Mouse (Mus musculus): ENCODE data around the gene Prss43.

Gene Prss43

GRCm38 (mm10) chr9:110840905-110841304 lies 14.4 kb downstream of the Prss43 start:
- DNase-seq (ENCODE audit: low spot score in 2 of 2) = no peak

GRCm38 (mm10) chr9:110841438-110841837 lies 14.9 kb downstream of the Prss43 start:
- no peak for DNase-seq (ENCODE audit: low spot score in 2 of 2)

GRCm38 (mm10) chr9:110844206-110844605 lies 17.7 kb downstream of the Prss43 start, which contains the start of gene Prss46:
Gene Prss46 (plus strand): TSS chr9:110844506.
- DNase-seq (ENCODE audit: low spot score in 2 of 2) = no peak

- DNase-seq (ENCODE audit: low spot score in 2 of 2) = no peak
These were observed 22.7 kb downstream of the Prss43 start for GRCm38 (mm10) chr9:110849162-110849561.

GRCm38 (mm10) chr9:110855903-110856302 lies 29.4 kb downstream of the Prss43 start:
- DNase-seq (ENCODE audit: low spot score in 2 of 2) = no peak

- no peak for DNase-seq (ENCODE audit: low spot score in 2 of 2)
These were observed 30.4 kb downstream of the Prss43 start for GRCm38 (mm10) chr9:110856920-110857319.

- DNase-seq (ENCODE audit: low spot score in 2 of 2) = no peak
These were observed 31.4 kb downstream of the Prss43 start, which contains the start of gene Prss50 for GRCm38 (mm10) chr9:110857781-110858472. Gene Prss50 (plus strand): TSS chr9:110857967.

- no peak for DNase-seq (ENCODE audit: low spot score in 2 of 2)
These were observed 32.0 kb downstream of the Prss43 start for GRCm38 (mm10) chr9:110858523-110858922.

- no peak for DNase-seq (ENCODE audit: low spot score in 2 of 2)
These were observed 32.6 kb downstream of the Prss43 start for GRCm38 (mm10) chr9:110858967-110859596.

- DNase-seq (ENCODE audit: low spot score in 2 of 2) = peak in 1 of 2 experiments; percentile 29
These were observed 44.5 kb downstream of the Prss43 start for GRCm38 (mm10) chr9:110871030-110871429.

- no peak for DNase-seq (ENCODE audit: low spot score in 2 of 2)
These were observed 47.5 kb downstream of the Prss43 start for GRCm38 (mm10) chr9:110873681-110874659.

- no peak for DNase-seq (ENCODE audit: low spot score in 2 of 2)
These were observed 48.2 kb downstream of the Prss43 start for GRCm38 (mm10) chr9:110874660-110875191.

GRCm38 (mm10) chr9:110875288-110875695 lies 48.8 kb downstream of the Prss43 start:
- no peak for DNase-seq (ENCODE audit: low spot score in 2 of 2)

- DNase-seq (ENCODE audit: low spot score in 2 of 2) = no peak
These were observed 50.9 kb downstream of the Prss43 start for GRCm38 (mm10) chr9:110877353-110877752.

GRCm38 (mm10) chr9:110877888-110878287 lies 51.4 kb downstream of the Prss43 start:
- DNase-seq (ENCODE audit: low spot score in 2 of 2) = no peak

GRCm38 (mm10) chr9:110879191-110879920 lies 52.9 kb downstream of the Prss43 start, which contains the start of gene Als2cl:
Gene Als2cl (plus strand): TSS chr9:110879870.
- no peak for DNase-seq (ENCODE audit: low spot score in 2 of 2)

- DNase-seq (ENCODE audit: low spot score in 2 of 2) = peak; percentile 55 to 65
These were observed 53.6 kb downstream of the Prss43 start, which contains the start of gene Tmie for GRCm38 (mm10) chr9:110879998-110880561. Gene Tmie (minus strand): TSS chr9:110880113.

GRCm38 (mm10) chr9:110880772-110881171 lies 54.3 kb downstream of the Prss43 start:
- no peak for DNase-seq (ENCODE audit: low spot score in 2 of 2)

Measured in spleen, postnatal 36 days (tissue).